Mouse (Mus musculus) hindbrain, postnatal 0 days (tissue): ENCODE results near the gene Npas3. TPM values are rescaled to one million over a fixed set of nuclear protein-coding genes. Genes with fewer than 3 reads are reported as not detected.
A peak's percentile ranks its signal among the peaks of the same experiment; 100 is the strongest.

Experiments
- ATAC-seq: fragments of 200-750 bp; cut with Nextera tagmentation; 2 replicates; pipeline ENCODE4 v1.8.0; 2017; ENCODE audit warnings: mild to moderate bottlenecking, moderate TSS enrichment, moderate library complexity
- DNase-seq: peaks from one replicate; pipeline ENCODE4 v3.0.0-alpha.2; 2015; ENCODE audit warnings: low spot score
- H3K27ac ChIP-seq: fragments of 300-500 bp; sonication (generic); 2 replicates; pipeline ENCODE4 v1.5.1; 2014; ENCODE audit warnings: mild to moderate bottlenecking
- H3K27me3 ChIP-seq: fragments of 300-500 bp; sonication (generic); 2 replicates; pipeline ENCODE4 v1.6.1; 2014; ENCODE audit warnings: low read length, mixed read lengths; ENCODE audit not compliant: insufficient read depth
- H3K36me3 ChIP-seq: fragments of 300-500 bp; sonication (generic); 2 replicates; pipeline ENCODE4 v1.6.1; 2014; ENCODE audit warnings: low read length, mixed read lengths; ENCODE audit not compliant: insufficient read depth
- H3K4me1 ChIP-seq: fragments of 300-500 bp; sonication (generic); 2 replicates; pipeline ENCODE4 v1.6.1; 2014; ENCODE audit warnings: antibody characterized with exemption, low read length, mixed read lengths; ENCODE audit not compliant: insufficient read depth
- H3K4me2 ChIP-seq: fragments of 300-500 bp; sonication (generic); 2 replicates; pipeline ENCODE4 v1.6.1; 2014; ENCODE audit warnings: low read depth, mild to moderate bottlenecking, low read length, moderate library complexity, mixed read lengths
- H3K4me3 ChIP-seq: fragments of 300-500 bp; sonication (generic); 2 replicates; pipeline ENCODE4 v1.5.1; 2014; ENCODE audit warnings: low read length
- H3K9ac ChIP-seq: fragments of 300-500 bp; sonication (generic); replicated peaks from 2 replicates; pipeline ENCODE4 v1.6.1; 2014; ENCODE audit warnings: mild to moderate bottlenecking, low read length, moderate library complexity, mixed read lengths
- H3K9me3 ChIP-seq: fragments of 300-500 bp; sonication (generic); 2 replicates; pipeline ENCODE4 v1.6.1; 2016; ENCODE audit warnings: low read length, mixed read lengths
- CTCF ChIP-seq: IDR thresholded peaks from 2 replicates; pipeline ENCODE4 v1.5.1; 2016; ENCODE audit warnings: antibody characterized with exemption, control low read depth, low read depth
- WGBS: fragments of 180-500 bp; shearing (Covaris S2); extraction: QIAGEN DNeasy Blood & Tissue Kit; methylation state at CpG from one replicate; pipeline ENCODE4 v1.1.7; 2014; 5-methylcytosine and 5-hydroxymethylcytosine counted together
- polyA plus RNA-seq: library from polyadenylated mRNA; unstranded; fragments of >200 nt; fragmentation: Nextera tagmentation; extraction: Ambion mirVana; gene quantifications from 2 replicates; pipeline ENCODE4 v1.2.1, GENCODE M21; 2015
- total RNA-seq: library from RNA; depleted of rRNA; stranded (reverse); fragments of >200 nt; gene quantifications from 2 replicates; pipeline ENCODE4 v1.2.3, GENCODE M21; 2014

Gene Npas3
- total and polyA plus RNA-seq, 2 experiments from 2014 or later, result 28.0 to 53.8 TPM

- Histone ChIP-seq H3K27me3 (no peaks in the 10 kb centered on the region), H3K9me3 (no peaks in the 10 kb centered on the region), H3K9ac (no peak overlapping the region), H3K36me3 (no peaks in the 10 kb centered on the region), H3K4me3 (no peak overlapping the region), H3K4me2 (no peak overlapping the region), H3K4me1 (0 out of 2 replicates have a peak, but pooled peaks cover 4% of the 10 kb centered on the region), H3K27ac (no peak overlapping the region)
- WGBS, result 51% methylated on average over 2 of the region's 2 CpGs
- DNase-seq (no peak), ATAC-seq (no peak)
- TF ChIP-seq CTCF, result no peak
Observed at GRCm38 (mm10) chr12:53316715-53317114, 68.2 kb downstream of the Npas3 start.

- Histone ChIP-seq H3K27ac (no peak overlapping the region), H3K9ac (no peak overlapping the region), H3K36me3 (no peaks in the 10 kb centered on the region), H3K4me2 (no peak overlapping the region), H3K27me3 (no peaks in the 10 kb centered on the region), H3K4me1 (0 out of 2 replicates have a peak, but pooled peaks cover 4% of the 10 kb centered on the region), H3K4me3 (no peak overlapping the region), H3K9me3 (no peaks in the 10 kb centered on the region)
- DNase-seq (no peak), ATAC-seq (no peak)
- no peak for TF ChIP-seq CTCF
- 74% methylated on average over 3 of the region's 3 CpGs for WGBS
Observed at GRCm38 (mm10) chr12:53317801-53318200, 69.3 kb downstream of the Npas3 start.

- Histone ChIP-seq H3K27me3 (no peaks in the 10 kb centered on the region), H3K36me3 (no peaks in the 10 kb centered on the region), H3K9me3 (no peaks in the 10 kb centered on the region), H3K27ac (no peak overlapping the region), H3K9ac (no peak overlapping the region), H3K4me1 (0 out of 2 replicates have a peak, but pooled peaks cover 4% of the 10 kb centered on the region), H3K4me2 (no peak overlapping the region), H3K4me3 (no peak overlapping the region)
- ATAC-seq (no peak), DNase-seq (peak; percentile 50)
- no peak for TF ChIP-seq CTCF
- 72% methylated on average over 2 of the region's 2 CpGs for WGBS
Observed at GRCm38 (mm10) chr12:53320526-53320925, 72.0 kb downstream of the Npas3 start.

GRCm38 (mm10) chr12:53321018-53321417 lies 72.5 kb downstream of the Npas3 start:
- Histone ChIP-seq H3K27ac (no peak overlapping the region), H3K4me2 (no peak overlapping the region), H3K27me3 (no peaks in the 10 kb centered on the region), H3K4me3 (no peak overlapping the region), H3K9ac (no peak overlapping the region), H3K9me3 (no peaks in the 10 kb centered on the region), H3K4me1 (0 out of 2 replicates have a peak, but pooled peaks cover 4% of the 10 kb centered on the region), H3K36me3 (no peaks in the 10 kb centered on the region)
- ATAC-seq, result no peak
- no peak for TF ChIP-seq CTCF
- DNase-seq, result no peak
- 56% methylated on average over 12 of the region's 12 CpGs for WGBS

- Histone ChIP-seq H3K4me2 (no peak overlapping the region), H3K27me3 (no peaks in the 10 kb centered on the region), H3K9ac (no peak overlapping the region), H3K36me3 (no peaks in the 10 kb centered on the region), H3K4me3 (no peak overlapping the region), H3K9me3 (no peaks in the 10 kb centered on the region), H3K4me1 (0 out of 2 replicates have a peak, but pooled peaks cover 4% of the 10 kb centered on the region), H3K27ac (no peak overlapping the region)
- TF ChIP-seq CTCF, result no peak
- DNase-seq (no peak), ATAC-seq (no peak)
- 49% methylated on average over 2 of the region's 2 CpGs for WGBS
Observed at GRCm38 (mm10) chr12:53321944-53322343, 73.5 kb downstream of the Npas3 start.

- Histone ChIP-seq H3K9me3 (no peaks in the 10 kb centered on the region), H3K36me3 (no peaks in the 10 kb centered on the region), H3K4me3 (no peak overlapping the region), H3K27ac (0 out of 2 replicates have a peak overlapping the region, but pooled peaks have one; percentile 26), H3K9ac (no peak overlapping the region), H3K4me2 (no peak overlapping the region), H3K27me3 (no peaks in the 10 kb centered on the region), H3K4me1 (peaks cover 3% of the 10 kb centered on the region; the same call in 1 of the 2 replicates)
- WGBS, result 29% methylated on average over 3 of the region's 3 CpGs
- no peak for TF ChIP-seq CTCF
- ATAC-seq, result no peak
- DNase-seq, result no peak
Observed at GRCm38 (mm10) chr12:53327653-53328188, 79.2 kb downstream of the Npas3 start.

- 23% methylated on average over 5 of the region's 5 CpGs for WGBS
- DNase-seq (peak; percentile 72), ATAC-seq (peak; percentile 73)
- 0 out of 2 replicates have a peak overlapping the region, but pooled peaks have one; percentile 26 for H3K27ac ChIP-seq
- H3K9me3 ChIP-seq, result no peaks in the 10 kb centered on the region
- no peak overlapping the region for H3K4me3 ChIP-seq
- peaks cover 3% of the 10 kb centered on the region; the same call in 1 of the 2 replicates for H3K4me1 ChIP-seq
- no peak for TF ChIP-seq CTCF
- H3K9ac ChIP-seq, result no peak overlapping the region
- H3K36me3 ChIP-seq, result no peaks in the 10 kb centered on the region
- no peaks in the 10 kb centered on the region for H3K27me3 ChIP-seq
- peak overlapping the region; percentile 17; the same call in 1 of the 2 replicates for H3K4me2 ChIP-seq
Observed at GRCm38 (mm10) chr12:53328257-53328736, 79.8 kb downstream of the Npas3 start.
